ENCODE assay signal across 24 mouse cellular contexts in the genomic region with DNA sequence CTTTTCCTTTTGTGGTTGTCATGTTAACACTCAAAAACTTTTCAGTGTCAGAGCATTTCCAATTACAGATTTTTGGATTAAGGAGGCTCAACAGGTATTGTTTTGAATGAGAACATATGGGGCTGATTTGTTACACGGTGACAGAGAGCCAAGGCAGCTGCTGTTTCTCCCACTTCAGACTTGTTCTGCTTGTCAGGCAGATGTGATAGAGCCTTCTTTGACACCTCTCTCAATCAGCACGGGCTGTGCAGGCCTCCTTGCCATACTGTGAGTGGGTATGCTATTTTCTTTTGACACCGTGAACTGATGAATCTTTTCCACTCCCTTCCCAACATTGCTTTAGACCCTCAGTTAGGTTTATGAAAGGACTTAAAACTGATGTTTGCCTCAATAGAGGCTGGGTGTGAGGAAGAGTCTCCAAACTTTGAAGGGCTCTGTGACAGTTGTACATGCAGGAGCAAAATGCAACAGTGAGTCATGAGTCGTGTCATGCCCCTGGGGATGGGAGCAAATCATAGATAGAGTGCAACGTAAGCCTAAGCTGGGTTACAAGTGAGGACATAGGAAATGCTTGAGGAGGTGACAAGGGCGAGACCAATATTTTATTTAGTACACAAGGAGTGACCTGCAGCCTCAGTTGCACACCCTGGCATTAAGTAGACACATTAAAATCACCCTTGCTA.
DNase-seq lines count a peak whose midpoint lies in the region; ATAC-seq lines count a peak whose summit lies in the region.
"Had no signal": no experiment of that assay in that cellular context is flagged by ENCODE, and none has a peak within 500 bp of the region (broad histone marks: within the 10 kb centered on the region; RNA-seq: fewer than 3 reads in every experiment).

No protein-coding gene starts in this region.

- H3K27ac ChIP-seq in forebrain, embryonic 15.5 days (replicated peaks): no peak overlapping the region
- no peak overlapping the region for H3K27ac ChIP-seq in forebrain, embryonic 11.5 days (ENCODE audit: low read depth, low read length)
- H3K27ac ChIP-seq in heart, embryonic 11.5 days (ENCODE audit: low read depth, low read length): no peak overlapping the region
- H3K27ac ChIP-seq in neural tube, embryonic 15.5 days (replicated peaks): no peak overlapping the region
- H3K27ac ChIP-seq: gastrocnemius, adult 2 months; kidney, embryonic 15.5 days; limb, embryonic 10.5 days; midbrain, embryonic 15.5 days; stomach, postnatal 0 days had no signal

- intact Hi-C loops in left cerebral cortex, postnatal 14 days (cut with DNase I): no loop called here
- intact Hi-C loops in heart, postnatal 10 days (cut with DNase I): no loop called here

- peaks cover 6% of the 10 kb centered on the region for H3K4me1 ChIP-seq in forebrain, embryonic 15.5 days
- no peaks in the 10 kb centered on the region for H3K4me1 ChIP-seq in forebrain, embryonic 11.5 days (replicated peaks; ENCODE audit: control insufficient read depth, insufficient read depth, low read length)
- H3K4me1 ChIP-seq in heart, embryonic 11.5 days (ENCODE audit: control insufficient read depth, insufficient read depth, low read length): peaks cover 9% of the 10 kb centered on the region; the same call in 1 of the 2 replicates
- H3K4me1 ChIP-seq in neural tube, embryonic 15.5 days: peaks cover 7% of the 10 kb centered on the region; the same call in 1 of the 2 replicates
- H3K4me1 ChIP-seq: kidney, embryonic 15.5 days; limb, embryonic 10.5 days had no signal

- H3K36me3 ChIP-seq in forebrain, embryonic 15.5 days: no peaks in the 10 kb centered on the region
- H3K36me3 ChIP-seq in forebrain, embryonic 11.5 days (ENCODE audit: control insufficient read depth, insufficient read depth, low read length): no peaks in the 10 kb centered on the region
- no peaks in the 10 kb centered on the region for H3K36me3 ChIP-seq in heart, embryonic 11.5 days (ENCODE audit: control insufficient read depth, insufficient read depth, low read length)
- H3K36me3 ChIP-seq in neural tube, embryonic 15.5 days: no peaks in the 10 kb centered on the region
- H3K36me3 ChIP-seq: G1E; kidney, embryonic 15.5 days; limb, embryonic 10.5 days; midbrain, embryonic 15.5 days had no signal

- H3K9ac ChIP-seq in forebrain, embryonic 15.5 days (replicated peaks): no peak overlapping the region
- no peak overlapping the region for H3K9ac ChIP-seq in forebrain, embryonic 11.5 days (ENCODE audit: low read length)
- no peak overlapping the region for H3K9ac ChIP-seq in heart, embryonic 11.5 days (ENCODE audit: low read depth, low read length)
- H3K9ac ChIP-seq in neural tube, embryonic 15.5 days (replicated peaks): no peak overlapping the region
- H3K9ac ChIP-seq: kidney, embryonic 15.5 days; midbrain, embryonic 15.5 days had no signal

- DNase-seq in forebrain, embryonic 11.5 days (ENCODE audit: low spot score): no peak
- DNase-seq in left cerebral cortex, postnatal 14 days (ENCODE audit: low spot score in 2 of 2): peak; percentile 3 to 12
- DNase-seq in left cerebral cortex, adult 9 months (ENCODE audit: low spot score in 2 of 2): no peak
- DNase-seq in heart, postnatal 10 days: peak; percentile 15 to 17
- no peak for DNase-seq in ovary, adult 18-20 months (ENCODE audit: low spot score)
- DNase-seq: adrenal gland, postnatal 10 days; cerebellum, adult 18-20 months; gastrocnemius, adult 2 months; kidney, postnatal 4 days; layer of hippocampus, postnatal 36 days; lung, adult 2 months had no signal

- 68% methylated on average over 6 of the region's 6 CpGs for WGBS in forebrain, embryonic 15.5 days
- WGBS in forebrain, embryonic 11.5 days: 83% methylated on average over 6 of the region's 6 CpGs
- WGBS in heart, embryonic 11.5 days (ENCODE audit: insufficient replicate concordance): 20% methylated on average over 6 of the region's 6 CpGs
- 78% methylated on average over 6 of the region's 6 CpGs for WGBS in neural tube, embryonic 15.5 days

- H3K27me3 ChIP-seq in forebrain, embryonic 15.5 days: no peaks in the 10 kb centered on the region
- H3K27me3 ChIP-seq in forebrain, embryonic 11.5 days (ENCODE audit: control insufficient read depth, insufficient read depth, low read length): no peaks in the 10 kb centered on the region
- H3K27me3 ChIP-seq in heart, embryonic 11.5 days (ENCODE audit: control insufficient read depth, insufficient read depth, low read length): no peaks in the 10 kb centered on the region
- H3K27me3 ChIP-seq in neural tube, embryonic 15.5 days (replicated peaks): no peaks in the 10 kb centered on the region
- H3K27me3 ChIP-seq: kidney, embryonic 15.5 days; megakaryocyte, embryonic 14.5 days; midbrain, embryonic 15.5 days had no signal

- no peaks in the 10 kb centered on the region for H3K9me3 ChIP-seq in forebrain, embryonic 15.5 days
- no peaks in the 10 kb centered on the region for H3K9me3 ChIP-seq in forebrain, embryonic 11.5 days (ENCODE audit: control insufficient read depth, low read length)
- no peaks in the 10 kb centered on the region for H3K9me3 ChIP-seq in heart, embryonic 11.5 days (replicated peaks; ENCODE audit: control insufficient read depth, low read length)
- no peaks in the 10 kb centered on the region for H3K9me3 ChIP-seq in neural tube, embryonic 15.5 days (replicated peaks)
- H3K9me3 ChIP-seq: G1E; kidney, embryonic 15.5 days; limb, embryonic 10.5 days; megakaryocyte, embryonic 14.5 days; midbrain, embryonic 15.5 days had no signal

- peak; percentile 43; the same call in 1 of the 2 replicates for ATAC-seq in forebrain, embryonic 15.5 days (replicated peaks)
- ATAC-seq in forebrain, embryonic 11.5 days (replicated peaks; ENCODE audit: low FRiP score): no peak
- ATAC-seq in heart, embryonic 11.5 days (replicated peaks; ENCODE audit: insufficient number of reproducible peaks, low FRiP score, low TSS enrichment): peak; percentile 70
- ATAC-seq in neural tube, embryonic 15.5 days (ENCODE audit: low FRiP score): no peak
- ATAC-seq: activated CD4-positive, CD25-positive, alpha-beta regulatory T cell, adult 4 months; hindbrain, embryonic 16.5 days; intestine, embryonic 16.5 days; midbrain, embryonic 15.5 days had no signal

- no peak overlapping the region for H3K4me3 ChIP-seq in forebrain, embryonic 15.5 days
- no peak overlapping the region for H3K4me3 ChIP-seq in forebrain, embryonic 11.5 days (ENCODE audit: low read depth, low read length)
- no peak overlapping the region for H3K4me3 ChIP-seq in heart, embryonic 11.5 days (ENCODE audit: low read depth, low read length)
- H3K4me3 ChIP-seq in neural tube, embryonic 15.5 days (replicated peaks): no peak overlapping the region
- H3K4me3 ChIP-seq: gastrocnemius, adult 2 months; kidney, embryonic 15.5 days; limb, embryonic 10.5 days; megakaryocyte, embryonic 14.5 days; midbrain, embryonic 15.5 days; myocyte had no signal

- H3K4me2 ChIP-seq in forebrain, embryonic 15.5 days (replicated peaks): no peak overlapping the region
- no peak overlapping the region for H3K4me2 ChIP-seq in forebrain, embryonic 11.5 days (ENCODE audit: low read depth, low read length, severe bottlenecking)
- no peak overlapping the region for H3K4me2 ChIP-seq in heart, embryonic 11.5 days
- H3K4me2 ChIP-seq in neural tube, embryonic 15.5 days: no peak overlapping the region
- H3K4me2 ChIP-seq: kidney, embryonic 15.5 days; midbrain, embryonic 15.5 days had no signal

Comparison
In these comparisons a context has a peak if more than half of its experiments do, and no peak if none do; other contexts are left out.
1. ATAC-seq: peak in forebrain, embryonic 15.5 days (single experiment) and heart, embryonic 11.5 days (single experiment); none in forebrain, embryonic 11.5 days (single experiment) and neural tube, embryonic 15.5 days (single experiment).
2. DNase-seq: peak in left cerebral cortex, postnatal 14 days (2 of 2) and heart, postnatal 10 days (2 of 2); none in forebrain, embryonic 11.5 days (single experiment), left cerebral cortex, adult 9 months (0 of 2) and ovary, adult 18-20 months (single experiment).